Mouse (Mus musculus) lung, embryonic 14.5 days (tissue): Measurements from ENCODE around the gene Pcnx2. TPM values are rescaled to one million over a fixed set of nuclear protein-coding genes. Genes with fewer than 3 reads are reported as not detected.

ENCODE experiments used
- ATAC-seq: fragments of 200-750 bp; cut with Nextera tagmentation; 2 replicates; pipeline ENCODE4 v1.8.0; 2017; ENCODE audit warnings: mild to moderate bottlenecking, moderate TSS enrichment, moderate library complexity; ENCODE audit not compliant: insufficient read depth
- DNase-seq: peaks from one replicate; pipeline ENCODE4 v3.0.0-alpha.2; 2015
- H3K27ac ChIP-seq: fragments of 300-500 bp; sonication (generic); 2 replicates; pipeline ENCODE4 v1.5.1; 2014; ENCODE audit warnings: low read depth, mild to moderate bottlenecking, moderate library complexity
- H3K27me3 ChIP-seq: fragments of 300-500 bp; sonication (generic); 2 replicates; pipeline ENCODE4 v1.6.1; 2014; ENCODE audit warnings: low read length, control low read depth; ENCODE audit not compliant: insufficient read depth
- H3K36me3 ChIP-seq: fragments of 300-500 bp; sonication (generic); 2 replicates; pipeline ENCODE4 v1.6.1; 2014; ENCODE audit warnings: control low read depth; ENCODE audit not compliant: insufficient read depth
- H3K4me1 ChIP-seq: fragments of 300-500 bp; sonication (generic); 2 replicates; pipeline ENCODE4 v1.6.1; 2014; ENCODE audit warnings: antibody characterized with exemption, control low read depth; ENCODE audit not compliant: insufficient read depth
- H3K4me2 ChIP-seq: fragments of 300-500 bp; sonication (generic); 2 replicates; pipeline ENCODE4 v1.6.1; 2014; ENCODE audit warnings: mild to moderate bottlenecking
- H3K4me3 ChIP-seq: fragments of 300-500 bp; sonication (generic); 2 replicates; pipeline ENCODE4 v1.5.1; 2014; ENCODE audit warnings: low read depth, low read length
- H3K9ac ChIP-seq: fragments of 300-500 bp; sonication (generic); 2 replicates; pipeline ENCODE4 v1.6.1; 2014
- H3K9me3 ChIP-seq: fragments of 300-500 bp; sonication (generic); 2 replicates; pipeline ENCODE4 v1.6.1; 2016; ENCODE audit warnings: low read depth, low read length, control low read depth
- CTCF ChIP-seq: IDR thresholded peaks from 2 replicates; pipeline ENCODE4 v1.5.1; 2016; ENCODE audit warnings: antibody characterized with exemption, low read depth
- WGBS: fragments of 180-500 bp; shearing (Covaris S2); extraction: QIAGEN DNeasy Blood & Tissue Kit; methylation state at CpG from one replicate; pipeline ENCODE4 v1.1.7; 2014; 5-methylcytosine and 5-hydroxymethylcytosine counted together
- polyA plus RNA-seq: library from polyadenylated mRNA; unstranded; fragments of >200 nt; fragmentation: Nextera tagmentation; extraction: Ambion mirVana; gene quantifications from 2 replicates; pipeline ENCODE4 v1.2.1, GENCODE M21; 2014

The Pcnx2 gene
- polyA plus RNA-seq, 1 experiment from 2014 or later: not detected

DNA sequence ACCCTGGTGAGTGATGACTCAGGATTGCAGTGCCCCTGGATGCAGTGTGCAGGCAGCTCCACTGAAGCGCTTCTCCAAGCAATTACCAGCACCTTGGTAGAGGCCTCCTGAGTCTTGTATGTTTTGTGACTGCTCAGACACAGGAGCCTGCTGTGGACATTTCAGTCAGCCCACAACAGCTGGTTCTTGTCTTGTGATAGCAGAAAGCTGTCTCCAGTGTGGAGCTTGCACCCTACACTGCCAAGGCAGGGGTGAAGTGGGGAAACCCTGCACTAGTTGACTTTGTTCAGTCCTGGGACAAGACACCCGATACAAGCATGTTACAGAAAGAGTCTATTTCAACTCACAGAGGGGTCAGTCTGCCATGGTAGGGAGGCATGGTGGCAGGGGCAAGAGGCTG, 102.8 kb downstream of the Pcnx2 start:
- Histone ChIP-seq H3K27me3 (no peaks in the 10 kb centered on the region), H3K9ac (no peak overlapping the region), H3K9me3 (no peaks in the 10 kb centered on the region), H3K4me1 (no peaks in the 10 kb centered on the region; the same call in 1 of the 2 replicates), H3K4me2 (no peak overlapping the region), H3K4me3 (no peak overlapping the region), H3K27ac (peak overlapping the region; percentile 44; the same call in 1 of the 2 replicates), H3K36me3 (no peaks in the 10 kb centered on the region)
- WGBS: 32% methylated on average over 2 of the region's 2 CpGs
- DNase-seq (peak; percentile 87), ATAC-seq (peak; percentile 92)
- TF ChIP-seq CTCF: no peak

GRCm38 (mm10) chr8:125792816-125793455, 105.2 kb downstream of the Pcnx2 start:
- H3K9me3 ChIP-seq: no peaks in the 10 kb centered on the region
- DNase-seq (peak; percentile 25), ATAC-seq (no peak)
- no peak overlapping the region for H3K4me2 ChIP-seq
- no peak overlapping the region for H3K9ac ChIP-seq
- no peak for TF ChIP-seq CTCF
- no peaks in the 10 kb centered on the region for H3K36me3 ChIP-seq
- no peaks in the 10 kb centered on the region for H3K27me3 ChIP-seq
- H3K4me3 ChIP-seq: no peak overlapping the region
- H3K27ac ChIP-seq: no peak overlapping the region
- H3K4me1 ChIP-seq: no peaks in the 10 kb centered on the region; the same call in 1 of the 2 replicates
- 40% methylated on average over 9 of the region's 9 CpGs for WGBS

DNA sequence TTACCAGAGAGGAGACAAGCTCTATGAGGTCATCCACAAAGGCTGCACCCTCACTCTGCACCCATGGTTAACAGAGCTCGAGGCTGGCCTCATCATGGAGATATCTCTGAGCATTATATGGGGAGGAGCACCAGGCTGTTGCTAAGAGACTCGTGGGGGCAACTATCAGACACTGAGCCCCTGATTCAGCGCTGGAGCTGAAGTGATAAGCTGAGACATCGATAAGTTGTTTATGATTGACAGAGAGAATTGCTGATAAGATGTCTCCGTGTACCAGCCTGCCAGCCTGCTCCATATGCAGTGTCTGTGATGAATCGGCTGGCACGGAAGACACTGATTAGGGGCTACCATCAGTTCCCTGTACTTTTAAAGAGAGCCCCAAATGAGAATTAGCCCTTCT, 111.2 kb downstream of the Pcnx2 start:
- no peak overlapping the region for H3K4me3 ChIP-seq

GRCm38 (mm10) chr8:125782161-125782560, 116.0 kb downstream of the Pcnx2 start:
- DNase-seq (no peak), ATAC-seq (no peak)
- Histone ChIP-seq H3K27me3 (no peaks in the 10 kb centered on the region), H3K9me3 (no peaks in the 10 kb centered on the region), H3K27ac (no peak overlapping the region), H3K36me3 (no peaks in the 10 kb centered on the region), H3K9ac (no peak overlapping the region), H3K4me1 (no peaks in the 10 kb centered on the region), H3K4me2 (no peak overlapping the region), H3K4me3 (no peak overlapping the region)
- TF ChIP-seq CTCF: no peak
- 75% methylated on average over 3 of the region's 3 CpGs for WGBS

More for the DNA sequence above, 111.2 kb downstream of the Pcnx2 start:
- Histone ChIP-seq H3K4me2 (no peak overlapping the region), H3K36me3 (no peaks in the 10 kb centered on the region), H3K27ac (no peak overlapping the region), H3K9ac (no peak overlapping the region), H3K27me3 (no peaks in the 10 kb centered on the region), H3K9me3 (no peaks in the 10 kb centered on the region), H3K4me1 (no peaks in the 10 kb centered on the region)
- WGBS: 39% methylated on average over 7 of the region's 7 CpGs
- no peak for TF ChIP-seq CTCF
- DNase-seq (no peak), ATAC-seq (no peak)

- WGBS: 48% methylated on average over 8 of the region's 8 CpGs
- H3K27me3 ChIP-seq: no peaks in the 10 kb centered on the region
- DNase-seq: no peak
Observed at GRCm38 (mm10) chr8:125779656-125780055, 118.5 kb downstream of the Pcnx2 start.

GRCm38 (mm10) chr8:125778919-125779318, 119.2 kb downstream of the Pcnx2 start:
- Histone ChIP-seq H3K27ac (no peak overlapping the region), H3K9ac (no peak overlapping the region), H3K4me2 (no peak overlapping the region), H3K4me1 (no peaks in the 10 kb centered on the region), H3K27me3 (no peaks in the 10 kb centered on the region), H3K4me3 (no peak overlapping the region), H3K9me3 (no peaks in the 10 kb centered on the region), H3K36me3 (no peaks in the 10 kb centered on the region)
- TF ChIP-seq CTCF: no peak
- 92% methylated on average over 5 of the region's 5 CpGs for WGBS
- no peak for DNase-seq
- no peak for ATAC-seq

More at GRCm38 (mm10) chr8:125779656-125780055, 118.5 kb downstream of the Pcnx2 start:
- no peak overlapping the region for H3K27ac ChIP-seq
- no peak for ATAC-seq
- H3K9ac ChIP-seq: no peak overlapping the region
- no peaks in the 10 kb centered on the region for H3K36me3 ChIP-seq
- H3K9me3 ChIP-seq: no peaks in the 10 kb centered on the region
- H3K4me3 ChIP-seq: no peak overlapping the region
- TF ChIP-seq CTCF: no peak
- no peak overlapping the region for H3K4me2 ChIP-seq
- no peaks in the 10 kb centered on the region for H3K4me1 ChIP-seq

GRCm38 (mm10) chr8:125777478-125778164, 120.5 kb downstream of the Pcnx2 start:
- Histone ChIP-seq H3K9ac (no peak overlapping the region), H3K36me3 (no peaks in the 10 kb centered on the region), H3K9me3 (no peaks in the 10 kb centered on the region), H3K27ac (no peak overlapping the region), H3K4me1 (no peaks in the 10 kb centered on the region), H3K27me3 (no peaks in the 10 kb centered on the region), H3K4me2 (no peak overlapping the region), H3K4me3 (no peak overlapping the region)
- ATAC-seq (no peak), DNase-seq (peak; percentile 18)
- 33% methylated on average over 12 of the region's 12 CpGs for WGBS
- no peak for TF ChIP-seq CTCF
